Mouse (Mus musculus): ENCODE results near the gene Hbb-y. TPM values are rescaled to one million over a fixed set of nuclear protein-coding genes. Genes with fewer than 3 reads are reported as not detected.
A peak's percentile ranks its signal among the peaks of the same experiment; 100 is the strongest.

Gene Hbb-y
- polyA plus RNA-seq (2015; fragmentation: Nextera tagmentation; extraction: Ambion mirVana): 304 and 542 TPM in 2 replicates

GRCm38 (mm10) chr7:103853090-103853489 lies at the start of gene Hbb-y:
Gene Hbb-y (minus strand): TSS chr7:103853216.
- Histone ChIP-seq H3K27me3 (no peaks in the 10 kb centered on the region), H3K4me3 (replicated peaks) (no peak within 1 kb of the TSS), H3K9me3 (replicated peaks) (no peaks in the 10 kb centered on the region), H3K4me2 (no peak within 1 kb of the TSS), H3K9ac (no peak within 1 kb of the TSS), H3K27ac (replicated peaks) (peak within 1 kb of the TSS; percentile 71), H3K36me3 (replicated peaks) (no peaks in the 10 kb centered on the region), H3K4me1 (replicated peaks) (peaks cover 46% of the 10 kb centered on the region)
- 47% methylated on average over 2 of the region's 2 CpGs for WGBS (ENCODE audit: insufficient replicate concordance)
- ATAC-seq (ENCODE audit: insufficient read depth): no peak

DNA sequence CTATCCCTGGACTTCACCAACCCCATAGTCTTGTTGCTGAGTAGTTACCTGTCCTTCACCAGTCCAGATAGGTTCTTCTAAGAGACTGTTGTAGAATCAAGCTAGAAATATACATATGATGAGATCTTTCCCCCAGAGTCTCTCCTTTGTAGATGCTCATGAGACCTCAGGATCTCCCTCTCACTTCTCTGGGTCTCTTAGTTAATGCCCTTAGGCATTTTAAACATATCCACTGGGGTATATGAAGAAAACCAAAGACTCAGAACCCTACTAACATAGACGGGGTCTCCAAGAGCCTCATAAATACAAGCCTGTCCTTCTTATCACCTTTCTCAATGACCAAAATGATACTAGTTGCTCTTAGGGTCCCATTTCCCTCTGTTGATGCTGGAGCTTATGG lies 41.4 kb upstream of the Hbb-y start, which contains the start of gene Olfr64:
Olfr64 (minus strand) TSS at position 101 of the 400 bp plus-strand sequence.
- Histone ChIP-seq H3K27me3 (peaks cover 24% of the 10 kb centered on the region), H3K4me2 (no peak within 1 kb of the TSS), H3K4me1 (replicated peaks) (no peaks in the 10 kb centered on the region), H3K9ac (no peak within 1 kb of the TSS), H3K9me3 (replicated peaks) (no peaks in the 10 kb centered on the region), H3K4me3 (replicated peaks) (no peak within 1 kb of the TSS), H3K36me3 (replicated peaks) (no peaks in the 10 kb centered on the region), H3K27ac (replicated peaks) (no peak within 1 kb of the TSS)
- ATAC-seq (ENCODE audit: insufficient read depth): no peak
- WGBS (ENCODE audit: insufficient replicate concordance): 63% methylated on average over 1 of the region's 1 CpGs

- no peak for ATAC-seq (ENCODE audit: insufficient read depth)
- H3K27me3 ChIP-seq: peaks cover 9% of the 10 kb centered on the region
- no peak within 1 kb of the TSS for H3K4me2 ChIP-seq
- H3K4me3 ChIP-seq (replicated peaks): no peak within 1 kb of the TSS
- H3K4me1 ChIP-seq (replicated peaks): no peaks in the 10 kb centered on the region
- H3K36me3 ChIP-seq (replicated peaks): no peaks in the 10 kb centered on the region
- H3K27ac ChIP-seq (replicated peaks): no peak within 1 kb of the TSS
- no peaks in the 10 kb centered on the region for H3K9me3 ChIP-seq (replicated peaks)
- no peak within 1 kb of the TSS for H3K9ac ChIP-seq
Observed at GRCm38 (mm10) chr7:103886152-103886551, 33.1 kb upstream of the Hbb-y start, which contains the start of gene Olfr66. Gene Olfr66 (minus strand): TSS chr7:103886252.

GRCm38 (mm10) chr7:103877093-103877492 lies 24.1 kb upstream of the Hbb-y start:
- Histone ChIP-seq H3K4me2 (no peak overlapping the region), H3K36me3 (replicated peaks) (no peaks in the 10 kb centered on the region), H3K27ac (replicated peaks) (peak overlapping the region; percentile 87), H3K9ac (no peak overlapping the region), H3K4me1 (replicated peaks) (peaks cover 53% of the 10 kb centered on the region), H3K27me3 (peaks cover 6% of the 10 kb centered on the region; the same call in 1 of the 2 replicates), H3K9me3 (replicated peaks) (no peaks in the 10 kb centered on the region), H3K4me3 (replicated peaks) (no peak overlapping the region)
- 26% methylated on average over 2 of the region's 2 CpGs for WGBS (ENCODE audit: insufficient replicate concordance)
- peak; percentile 90 for ATAC-seq (ENCODE audit: insufficient read depth)

GRCm38 (mm10) chr7:103874451-103874850 lies 21.4 kb upstream of the Hbb-y start:
- no peak overlapping the region for H3K4me3 ChIP-seq (replicated peaks)
- ATAC-seq (ENCODE audit: insufficient read depth): no peak
- peaks cover 65% of the 10 kb centered on the region for H3K4me1 ChIP-seq (replicated peaks)
- H3K9ac ChIP-seq: peak overlapping the region; percentile 40; the same call in 1 of the 2 replicates
- no peaks in the 10 kb centered on the region for H3K36me3 ChIP-seq (replicated peaks)
- H3K9me3 ChIP-seq (replicated peaks): no peaks in the 10 kb centered on the region
- H3K27ac ChIP-seq (replicated peaks): peak overlapping the region; percentile 88
- H3K4me2 ChIP-seq: peak overlapping the region; percentile 16; the same call in 1 of the 2 replicates
- H3K27me3 ChIP-seq: no peaks in the 10 kb centered on the region
- whole genome bisulfite sequencing (ENCODE audit: insufficient replicate concordance): 17% methylated on average over 5 of the region's 5 CpGs

DNA sequence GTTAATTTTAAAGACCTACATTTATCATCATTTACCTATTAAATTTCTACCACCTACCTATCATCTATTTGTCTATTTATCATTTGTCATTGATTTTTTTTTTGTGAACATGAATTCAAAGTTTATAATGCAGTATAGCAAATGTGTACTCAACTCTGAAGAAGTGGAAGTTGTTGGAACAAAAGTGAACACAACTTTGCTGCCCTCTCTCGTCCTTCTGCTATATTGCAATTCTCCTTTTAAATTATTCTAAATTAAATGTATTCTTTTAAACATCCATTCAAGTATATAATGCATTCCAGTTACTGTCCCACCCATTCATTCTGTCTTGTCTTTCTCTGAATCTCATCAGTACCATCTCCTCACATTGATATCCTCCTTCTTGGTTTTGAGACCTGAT lies 20.0 kb upstream of the Hbb-y start:
- H3K27ac ChIP-seq (replicated peaks): peak overlapping the region; percentile 92
- peaks cover 60% of the 10 kb centered on the region for H3K4me1 ChIP-seq (replicated peaks)
- H3K4me3 ChIP-seq (replicated peaks): no peak overlapping the region
- no peaks in the 10 kb centered on the region for H3K27me3 ChIP-seq
- H3K36me3 ChIP-seq (replicated peaks): no peaks in the 10 kb centered on the region
- 0% methylated on average over 1 of the region's 1 CpGs for WGBS (ENCODE audit: insufficient replicate concordance)
- no peaks in the 10 kb centered on the region for H3K9me3 ChIP-seq (replicated peaks)
- ATAC-seq (ENCODE audit: insufficient read depth): no peak
- peak overlapping the region; percentile 48 for H3K4me2 ChIP-seq
- peak overlapping the region; percentile 48 for H3K9ac ChIP-seq

DNA sequence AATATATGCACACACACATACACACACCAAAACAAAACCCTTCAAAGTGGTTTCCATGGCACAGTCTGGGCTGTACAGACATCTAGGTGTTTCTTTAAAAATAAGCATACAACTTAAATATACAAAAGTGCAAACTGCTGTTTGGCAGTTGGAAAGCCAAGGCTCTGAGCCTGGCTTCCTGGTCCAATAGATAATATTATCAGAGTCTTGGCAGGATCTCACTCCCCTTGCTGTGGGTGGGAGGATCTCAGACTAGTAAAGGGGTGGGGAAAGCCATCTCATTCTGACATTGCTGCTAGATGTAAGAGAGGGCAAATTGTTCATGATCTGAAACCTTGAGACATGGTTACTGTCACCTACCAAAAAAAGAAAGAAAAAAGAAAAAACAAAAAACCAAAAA lies 17.7 kb upstream of the Hbb-y start:
- Histone ChIP-seq H3K27ac (replicated peaks) (peak overlapping the region; percentile 99), H3K4me1 (replicated peaks) (peaks cover 58% of the 10 kb centered on the region), H3K4me3 (replicated peaks) (peak overlapping the region; percentile 32; the same call in 1 of the 2 replicates), H3K9me3 (replicated peaks) (no peaks in the 10 kb centered on the region), H3K9ac (peak overlapping the region; percentile 68), H3K27me3 (no peaks in the 10 kb centered on the region), H3K36me3 (replicated peaks) (no peaks in the 10 kb centered on the region), H3K4me2 (peak overlapping the region; percentile 59)
- ATAC-seq (ENCODE audit: insufficient read depth): peak; percentile 87

- no peaks in the 10 kb centered on the region for H3K9me3 ChIP-seq (replicated peaks)
- peak overlapping the region; percentile 53 for H3K9ac ChIP-seq
- ATAC-seq (ENCODE audit: insufficient read depth): peak; percentile 89
- H3K4me1 ChIP-seq (replicated peaks): peaks cover 69% of the 10 kb centered on the region
- H3K27me3 ChIP-seq: no peaks in the 10 kb centered on the region
- peak overlapping the region; percentile 23 for H3K4me3 ChIP-seq (replicated peaks)
- no peaks in the 10 kb centered on the region for H3K36me3 ChIP-seq (replicated peaks)
- H3K4me2 ChIP-seq: peak overlapping the region; percentile 44
- H3K27ac ChIP-seq (replicated peaks): peak overlapping the region; percentile 96
Observed at GRCm38 (mm10) chr7:103865716-103866115, 12.7 kb upstream of the Hbb-y start.

GRCm38 (mm10) chr7:103861531-103861930 lies 8.5 kb upstream of the Hbb-y start:
- ATAC-seq (ENCODE audit: insufficient read depth): no peak
- Histone ChIP-seq H3K4me3 (replicated peaks) (no peak overlapping the region), H3K36me3 (replicated peaks) (no peaks in the 10 kb centered on the region), H3K27ac (replicated peaks) (peak overlapping the region; percentile 95), H3K4me1 (replicated peaks) (peaks cover 62% of the 10 kb centered on the region), H3K9ac (peak overlapping the region; percentile 61), H3K4me2 (peak overlapping the region; percentile 47), H3K9me3 (replicated peaks) (no peaks in the 10 kb centered on the region), H3K27me3 (no peaks in the 10 kb centered on the region)
- WGBS (ENCODE audit: insufficient replicate concordance): 44% methylated on average over 3 of the region's 3 CpGs

DNA sequence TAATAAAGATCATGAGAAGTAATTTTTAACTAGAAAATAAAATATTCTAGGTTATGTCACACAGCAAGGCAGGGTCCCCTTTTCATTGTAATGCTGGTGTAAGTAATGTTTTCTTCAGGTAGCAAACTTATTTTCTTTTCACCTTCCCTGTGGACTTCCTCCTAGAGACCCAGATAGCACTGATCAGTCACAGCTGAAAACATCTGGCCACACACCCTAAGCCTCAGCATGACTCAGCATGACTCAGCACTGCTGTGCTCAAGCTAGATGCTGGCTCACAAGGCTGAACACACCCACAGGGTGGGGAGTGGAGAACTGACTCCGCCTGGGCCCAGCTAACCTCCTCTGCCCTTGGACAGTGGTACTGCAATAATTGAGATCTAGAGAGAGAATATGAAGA lies 7.8 kb upstream of the Hbb-y start:
- 0% methylated on average over 1 of the region's 1 CpGs for WGBS (ENCODE audit: insufficient replicate concordance)
- Histone ChIP-seq H3K9ac (peak overlapping the region; percentile 46), H3K4me2 (peak overlapping the region; percentile 47), H3K36me3 (replicated peaks) (no peaks in the 10 kb centered on the region), H3K9me3 (replicated peaks) (no peaks in the 10 kb centered on the region), H3K27ac (replicated peaks) (peak overlapping the region; percentile 95), H3K27me3 (no peaks in the 10 kb centered on the region), H3K4me1 (replicated peaks) (peaks cover 57% of the 10 kb centered on the region), H3K4me3 (replicated peaks) (no peak overlapping the region)
- ATAC-seq (ENCODE audit: insufficient read depth): peak; percentile 81

DNA sequence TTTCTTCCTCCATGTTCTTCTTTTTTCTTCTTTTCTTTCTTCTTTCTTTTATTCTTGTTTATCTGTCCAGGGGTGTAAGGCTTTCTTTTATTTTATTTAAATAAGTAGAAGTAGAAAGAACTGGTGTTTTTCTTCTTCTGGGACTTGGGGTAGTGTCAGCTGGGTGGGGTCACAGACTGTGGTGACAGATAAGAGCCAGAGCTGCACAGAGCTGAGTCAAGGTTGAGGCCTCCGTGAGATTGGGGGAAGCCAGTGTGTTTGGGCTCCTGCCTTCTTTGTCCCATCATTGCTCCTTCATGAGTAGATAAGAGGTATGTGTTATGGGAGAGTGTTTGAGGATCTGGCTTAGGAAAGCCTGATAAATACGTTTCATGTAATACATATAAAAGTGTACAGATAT lies 6.1 kb upstream of the Hbb-y start:
- peak; percentile 88 for ATAC-seq (ENCODE audit: insufficient read depth)
- 8% methylated on average over 2 of the region's 2 CpGs for WGBS (ENCODE audit: insufficient replicate concordance)
- H3K9me3 ChIP-seq (replicated peaks): no peaks in the 10 kb centered on the region
- H3K36me3 ChIP-seq (replicated peaks): no peaks in the 10 kb centered on the region
- peaks cover 60% of the 10 kb centered on the region for H3K4me1 ChIP-seq (replicated peaks)
- no peaks in the 10 kb centered on the region for H3K27me3 ChIP-seq
- H3K4me3 ChIP-seq (replicated peaks): no peak overlapping the region
- H3K27ac ChIP-seq (replicated peaks): peak overlapping the region; percentile 95
- H3K4me2 ChIP-seq: peak overlapping the region; percentile 51
- H3K9ac ChIP-seq: peak overlapping the region; percentile 37

- Histone ChIP-seq H3K27ac (replicated peaks) (peak overlapping the region; percentile 71), H3K4me2 (no peak overlapping the region), H3K9me3 (replicated peaks) (no peaks in the 10 kb centered on the region), H3K27me3 (no peaks in the 10 kb centered on the region), H3K4me3 (replicated peaks) (no peak overlapping the region), H3K36me3 (replicated peaks) (no peaks in the 10 kb centered on the region), H3K9ac (no peak overlapping the region), H3K4me1 (replicated peaks) (peaks cover 48% of the 10 kb centered on the region)
- 0 out of 2 replicates have a peak, but pooled peaks have one; percentile 7 for ATAC-seq (ENCODE audit: insufficient read depth)
- 29% methylated on average over 1 of the region's 1 CpGs for WGBS (ENCODE audit: insufficient replicate concordance)
Observed at GRCm38 (mm10) chr7:103854669-103855068, 1.7 kb upstream of the Hbb-y start.

Data from liver, embryonic 15.5 days (tissue).